Mouse (Mus musculus) CH12.LX (cell line): ENCODE measurements around the gene Gdf10.

ENCODE experiments used
- CHD2 ChIP-seq: IDR thresholded peaks from 2 replicates; pipeline ENCODE4 v1.6.1; 2011; ENCODE audit warnings: low read length, improper control_type of control experiment
- CTCF ChIP-seq, 2 experiments: IDR thresholded peaks in 1 of 2; conservative IDR thresholded peaks in 1 of 2; 2 replicates each; pipeline ENCODE4 v1.5.1; 2011 to 2012; ENCODE audit warnings: low read depth in 2 of 2, low read length in 2 of 2, improper control_type of control experiment in 1 of 2, inconsistent platforms in 1 of 2, mild to moderate bottlenecking in 1 of 2, moderate library complexity in 1 of 2
- EP300 ChIP-seq: IDR thresholded peaks from 2 replicates; pipeline ENCODE4 v1.6.1; 2011; ENCODE audit warnings: low read length, improper control_type of control experiment
- HCFC1 ChIP-seq: IDR thresholded peaks from 2 replicates; pipeline ENCODE4 v1.6.1; 2012; ENCODE audit warnings: low read depth, mild to moderate bottlenecking, inconsistent platforms, low read length, improper control_type of control experiment
- IRF4 ChIP-seq: IDR thresholded peaks from 2 replicates; pipeline ENCODE4 v1.6.1; 2014; ENCODE audit warnings: low read depth, mild to moderate bottlenecking, inconsistent platforms, low read length, improper control_type of control experiment
- KAT2A ChIP-seq: IDR thresholded peaks from 2 replicates; pipeline ENCODE4 v1.6.1; 2012; ENCODE audit warnings: low read length, improper control_type of control experiment, inconsistent platforms; ENCODE audit not compliant: insufficient replicate concordance
- POLR2AphosphoS2 ChIP-seq: IDR thresholded peaks from 2 replicates; pipeline ENCODE4 v1.6.1; 2011; ENCODE audit warnings: low read depth, low read length, improper control_type of control experiment
- UBTF ChIP-seq: IDR thresholded peaks from 2 replicates; pipeline ENCODE4 v1.6.1; 2012; ENCODE audit warnings: low read depth, mild to moderate bottlenecking, inconsistent platforms, low read length, improper control_type of control experiment, moderate library complexity
- ZKSCAN1 ChIP-seq: IDR thresholded peaks from 2 replicates; pipeline ENCODE4 v1.6.1; 2012; ENCODE audit warnings: low read depth, inconsistent platforms, low read length, improper control_type of control experiment, borderline replicate concordance

DNA sequence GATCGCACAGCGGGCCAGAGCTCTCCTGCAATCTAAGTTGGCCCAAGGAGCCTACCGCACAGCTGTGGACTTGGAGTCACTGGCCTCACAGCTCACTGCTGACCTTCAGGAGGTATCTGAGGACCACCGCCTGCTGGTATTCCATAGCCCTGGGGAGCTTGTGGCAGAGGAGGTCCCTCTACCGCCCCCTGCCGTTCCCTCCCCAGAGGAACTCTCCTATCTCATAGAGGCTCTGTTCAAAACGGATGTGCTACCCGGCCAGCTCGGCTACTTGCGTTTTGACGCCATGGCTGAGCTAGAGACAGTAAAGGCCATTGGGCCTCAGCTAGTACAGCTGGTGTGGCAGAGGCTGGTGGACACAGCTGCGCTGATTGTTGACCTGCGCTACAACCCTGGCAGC, 32.7 kb downstream of the Gdf10 start:
- TF ChIP-seq CHD2 (no peak), CTCF (conservative IDR thresholded peaks at IDR 0.05 in 1 of 2, IDR thresholded peaks at IDR 0.05 in 1 of 2; ENCODE audit: low read depth in 2 of 2, low read length in 2 of 2) (peak; percentile 10 to 43; a peak in 2 of 4 replicates), HCFC1 (no peak), ZKSCAN1 (no peak), UBTF (no peak), POLR2AphosphoS2 (no peak), KAT2A (no peak), EP300 (no peak), IRF4 (no peak)
